Mouse (Mus musculus) effector memory CD4-positive, alpha-beta T cell, adult 7 months (primary cell): Measurements from ENCODE around the gene Ercc6l. TPM values are rescaled to one million over a fixed set of nuclear protein-coding genes. Genes with fewer than 3 reads are reported as not detected.

Source experiments
- polyA plus RNA-seq: library from polyadenylated mRNA; unstranded; fragments of 100-300 nt; shearing (Covaris generic); gene quantifications from one replicate; pipeline ENCODE4 v1.2.1, GENCODE M21; 2017

Ercc6l gene
- polyA plus RNA-seq, result 3.0 TPM

DNA sequence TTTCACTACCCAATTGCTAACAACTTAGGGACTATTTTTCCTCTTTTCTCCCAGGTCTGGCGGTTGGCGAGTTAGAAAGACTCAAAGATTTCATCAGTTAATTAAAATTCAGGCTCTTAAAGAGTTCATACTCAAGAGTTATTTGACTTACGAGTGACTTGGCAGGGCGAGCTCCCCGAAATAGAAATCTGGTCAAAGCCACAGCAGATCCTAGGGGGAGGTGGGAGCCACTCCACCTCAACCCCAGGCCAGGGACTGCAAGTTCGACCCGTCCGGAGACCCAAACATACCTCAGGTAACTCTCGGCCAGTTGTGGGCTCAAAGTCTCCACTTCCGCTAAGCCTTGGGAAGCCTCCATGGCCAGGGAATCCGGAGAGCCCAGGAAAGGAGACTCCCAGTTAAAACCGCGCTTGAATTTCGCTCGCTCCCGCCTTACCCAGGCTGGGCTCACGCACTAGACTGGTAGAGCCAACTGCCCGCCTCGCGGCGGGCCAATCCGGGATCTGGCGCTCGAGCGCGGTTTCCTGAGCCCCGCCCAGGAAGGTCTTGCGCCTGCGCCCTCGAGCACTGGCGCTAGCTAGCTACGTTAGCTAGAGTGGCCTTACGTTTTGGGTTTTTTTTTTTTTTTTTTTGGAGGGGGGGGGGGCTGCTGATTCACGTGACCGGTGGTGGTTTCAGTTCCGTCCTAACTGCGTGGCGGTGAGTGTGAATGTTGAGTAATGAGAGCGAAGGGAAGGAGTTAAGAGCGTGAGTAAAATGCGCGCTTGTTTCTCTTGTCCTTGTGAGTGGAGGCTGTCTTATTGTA, at the start of gene Ercc6l:
Gene Ercc6l, minus strand, starts transcription at position 474 of the 805 bp plus-strand sequence.

GRCm38 (mm10) chrX:102188712-102189497, 32.0 kb upstream of the Ercc6l start, which contains the start of gene Rps4x:
TSS of gene Rps4x (minus strand) at chrX:102189394.

DNA sequence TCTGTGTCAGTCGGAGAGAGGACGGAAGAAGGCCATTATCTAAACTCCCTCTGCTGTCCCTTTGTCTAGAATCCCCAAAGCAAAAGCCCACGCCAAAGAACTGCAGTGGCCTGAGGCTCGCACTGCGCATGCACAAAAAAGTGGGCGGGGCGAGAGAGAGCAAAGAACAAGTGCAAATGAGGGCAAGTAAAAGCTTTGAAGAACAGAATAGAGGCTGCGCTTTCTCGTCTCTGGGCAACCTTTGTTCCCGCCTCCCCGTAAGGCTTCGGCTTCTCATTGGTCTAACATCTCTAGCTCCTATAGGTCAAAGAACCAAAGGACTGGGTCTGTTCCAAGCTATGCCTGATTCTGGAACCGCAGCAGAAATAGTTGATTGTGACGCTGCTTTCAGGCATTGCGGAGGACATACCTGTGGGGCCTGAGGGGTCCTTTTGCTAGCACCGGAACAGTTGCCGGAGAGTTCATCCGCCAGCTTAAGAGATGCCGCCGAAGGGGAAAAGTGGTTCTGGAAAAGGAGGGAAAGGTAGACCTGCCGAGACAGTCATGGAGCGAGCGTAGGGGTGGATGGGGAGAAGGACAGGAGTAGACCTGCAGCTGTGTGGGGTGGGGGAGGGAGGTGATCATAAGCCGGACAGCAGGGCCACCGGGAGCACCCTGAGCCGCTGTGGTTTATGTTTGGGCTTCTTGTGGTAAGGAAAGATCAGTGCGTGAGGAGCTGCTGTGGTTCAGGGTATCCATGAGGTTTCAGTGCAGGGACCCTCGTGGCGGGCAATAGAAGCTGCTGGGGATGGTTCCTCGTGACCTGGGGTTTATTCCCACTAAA, 37.6 kb downstream of the Ercc6l start, which contains the start of gene Pin4:
Gene Pin4, plus strand, starts transcription at position 406 of the 823 bp plus-strand sequence.

Other genes with a start within 250 kb of the Ercc6l start
- gene Rtl5, start 85.8 kb downstream of the Ercc6l start, polyA plus RNA-seq, result 0.17 TPM
- 4.8 TPM for gene Pin4, start 37.6 kb downstream of the Ercc6l start, polyA plus RNA-seq
- gene Rps4x, start 32.3 kb upstream of the Ercc6l start, polyA plus RNA-seq, result 674 TPM
- not detected for gene Cited1, start 95.1 kb upstream of the Ercc6l start, polyA plus RNA-seq